Mouse (Mus musculus): ENCODE data around the gene Gpnmb.
A peak's percentile ranks its signal among the peaks of the same experiment; 100 is the strongest.

Gpnmb gene

DNA sequence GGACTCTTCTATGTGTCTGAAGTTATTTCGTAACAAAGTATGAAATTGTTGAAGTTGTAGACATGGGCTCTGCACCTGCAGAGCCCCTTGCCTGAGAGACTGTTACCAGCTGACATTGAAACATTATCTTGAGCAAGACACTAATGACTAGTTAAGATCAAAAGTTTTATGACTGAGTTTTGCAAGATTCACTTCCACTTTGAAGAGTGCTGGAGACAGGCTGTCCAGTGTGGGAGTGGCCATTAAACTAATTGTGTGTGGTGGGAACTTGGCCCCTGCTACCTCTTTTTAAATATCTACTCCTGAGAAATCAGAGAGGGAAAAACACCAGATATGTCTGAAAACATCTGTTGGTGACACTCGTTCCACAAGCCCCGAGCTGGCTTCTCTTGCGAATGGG, 5.1 kb upstream of the Gpnmb start:
- DNase-seq (ENCODE audit: low spot score in 2 of 2), result no peak

GRCm38 (mm10) chr6:49032783-49033182, 3.6 kb upstream of the Gpnmb start:
- no peak for DNase-seq (ENCODE audit: low spot score in 2 of 2)

DNA sequence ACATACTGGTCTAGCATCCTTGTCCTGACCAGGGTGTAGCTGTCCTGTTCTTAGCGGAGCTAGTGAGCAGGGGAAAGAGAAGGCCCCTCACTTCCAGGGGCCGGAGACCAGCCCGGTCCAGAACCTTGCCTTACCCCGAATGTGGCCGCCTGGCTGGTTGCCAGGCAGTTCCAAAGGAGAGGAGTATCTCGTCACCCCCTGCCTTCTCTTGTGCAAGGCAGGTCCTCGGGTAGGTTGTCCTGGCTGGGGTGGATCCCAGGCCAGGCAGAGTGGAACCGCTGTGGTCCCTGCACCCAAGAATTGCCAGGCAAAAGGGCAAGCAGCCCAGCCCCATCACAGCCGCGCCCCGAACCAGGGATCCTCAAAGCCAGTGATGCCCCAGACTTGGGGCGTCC, 919 bp downstream of the Gpnmb start:
- DNase-seq (ENCODE audit: low spot score in 2 of 2), result no peak

DNA sequence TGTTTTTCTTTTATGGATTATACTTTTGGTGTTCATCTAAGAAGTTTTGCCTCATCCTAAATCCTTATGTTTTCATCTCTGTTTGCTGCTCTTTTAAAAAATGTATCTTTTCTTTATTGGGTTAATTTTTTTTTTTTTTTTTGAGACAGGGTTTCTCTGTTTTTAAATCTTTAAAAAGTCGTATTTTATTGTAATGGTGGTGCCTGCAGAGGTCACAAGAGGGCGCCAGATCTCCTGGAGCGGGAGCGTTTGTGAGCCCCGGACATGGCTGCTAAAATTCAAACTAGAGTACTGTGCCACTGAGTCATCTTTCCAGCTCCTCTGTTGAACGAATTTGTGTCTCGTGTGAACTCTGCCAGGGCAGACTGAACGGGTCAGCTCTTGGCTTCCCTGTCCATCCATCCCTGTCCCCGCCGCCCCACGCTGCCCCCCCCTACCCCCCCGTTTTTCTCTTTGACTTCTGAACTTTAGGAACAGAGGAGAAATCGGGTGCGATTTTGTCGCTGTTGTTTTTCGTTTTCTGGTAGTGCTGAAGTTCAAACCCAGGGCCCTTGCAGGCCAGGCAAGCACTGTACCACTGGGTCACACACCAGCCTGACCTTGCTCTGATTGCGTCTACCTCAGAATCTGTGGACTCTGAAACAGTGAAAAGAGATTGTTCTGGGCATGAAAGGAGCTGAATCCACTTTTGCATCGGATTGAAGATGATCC, 3.3 kb downstream of the Gpnmb start:
- peak in 1 of 2 experiments; percentile 28 for DNase-seq (ENCODE audit: low spot score in 2 of 2)

DNA sequence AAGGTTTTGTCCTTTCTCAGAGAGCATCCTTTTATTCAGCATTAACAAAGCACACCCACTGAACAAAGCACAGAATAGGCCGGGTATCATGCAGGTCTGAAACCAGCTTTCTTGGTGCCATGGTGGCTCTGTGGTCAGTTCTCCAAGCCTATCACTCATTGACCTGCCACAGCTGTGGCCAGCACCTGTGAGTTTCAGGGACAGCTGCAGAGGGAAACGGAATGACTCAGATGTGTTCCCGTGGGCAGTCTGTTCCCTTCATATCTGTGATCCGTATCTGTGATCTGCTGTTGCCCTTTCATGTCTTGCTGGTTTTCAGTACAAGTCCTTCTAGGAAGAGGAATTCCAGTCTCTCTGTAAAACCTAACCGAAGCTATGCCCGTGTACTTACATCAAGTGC, 10.2 kb downstream of the Gpnmb start:
- no peak for DNase-seq (ENCODE audit: low spot score in 2 of 2)

DNA sequence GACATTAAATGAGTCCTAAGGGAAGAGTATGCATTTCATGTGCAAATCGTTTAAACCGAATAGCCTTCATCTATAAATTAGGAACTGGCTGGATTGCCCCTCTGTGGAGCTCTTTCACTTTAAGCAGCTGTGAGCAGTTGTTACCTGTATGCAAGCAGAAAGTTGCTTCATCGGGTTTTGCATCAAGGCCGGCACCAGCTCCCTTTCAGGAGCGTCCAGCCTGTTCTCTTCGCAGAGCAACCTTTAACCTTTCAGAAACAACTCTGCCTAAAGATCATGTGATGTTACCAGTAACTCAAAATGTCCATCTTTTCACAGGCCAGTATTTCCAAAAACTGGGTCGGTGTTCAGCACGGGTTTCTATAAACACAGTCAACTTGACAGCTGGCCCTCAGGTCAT, 10.6 kb downstream of the Gpnmb start:
- no peak for DNase-seq (ENCODE audit: low spot score in 2 of 2)

- DNase-seq (ENCODE audit: low spot score in 2 of 2), result no peak
Observed at GRCm38 (mm10) chr6:49047848-49048247, 11.5 kb downstream of the Gpnmb start.

- no peak for DNase-seq (ENCODE audit: low spot score in 2 of 2)
Observed at GRCm38 (mm10) chr6:49048395-49048794, 12.0 kb downstream of the Gpnmb start.

- no peak for DNase-seq (ENCODE audit: low spot score in 2 of 2)
Observed at GRCm38 (mm10) chr6:49050677-49051410, 14.5 kb downstream of the Gpnmb start.

GRCm38 (mm10) chr6:49052191-49052590, 15.8 kb downstream of the Gpnmb start:
- DNase-seq (ENCODE audit: low spot score in 2 of 2), result no peak

GRCm38 (mm10) chr6:49055256-49055733, 18.9 kb downstream of the Gpnmb start:
- DNase-seq (ENCODE audit: low spot score in 2 of 2), result no peak

GRCm38 (mm10) chr6:49056009-49056408, 19.7 kb downstream of the Gpnmb start:
- DNase-seq (ENCODE audit: low spot score in 2 of 2), result no peak

GRCm38 (mm10) chr6:49057053-49058021, 21.0 kb downstream of the Gpnmb start:
- peak; percentile 16 to 59 for DNase-seq (ENCODE audit: low spot score in 2 of 2)

- no peak for DNase-seq (ENCODE audit: low spot score in 2 of 2)
Observed at GRCm38 (mm10) chr6:49068361-49068760, 32.0 kb downstream of the Gpnmb start.

- DNase-seq (ENCODE audit: low spot score in 2 of 2), result peak; percentile 96
Observed at GRCm38 (mm10) chr6:49073304-49074116, 37.2 kb downstream of the Gpnmb start, which contains the start of gene Malsu1. Gene Malsu1 (plus strand): TSS chr6:49073795.

DNA sequence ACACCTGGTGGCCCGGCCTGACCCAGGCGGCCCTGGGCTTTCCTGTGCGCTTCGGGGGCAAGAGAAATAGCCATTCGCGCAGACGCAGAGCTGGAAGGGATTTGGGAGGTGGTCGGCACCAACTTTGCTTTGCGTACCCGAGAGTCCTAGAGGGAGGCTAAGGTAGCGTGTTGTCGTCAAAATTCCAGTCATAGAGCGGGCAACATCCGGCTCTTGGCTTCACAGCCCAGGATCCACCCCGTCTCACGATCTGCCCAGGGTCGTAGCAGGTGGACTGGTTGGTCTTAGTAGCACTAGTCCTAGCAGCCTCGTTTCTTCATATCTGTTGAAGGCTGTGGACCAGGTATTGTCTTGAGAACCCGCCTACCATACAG, 37.8 kb downstream of the Gpnmb start:
- DNase-seq (ENCODE audit: low spot score in 2 of 2), result peak in 1 of 2 experiments; percentile 8

- no peak for DNase-seq (ENCODE audit: low spot score in 2 of 2)
Observed at GRCm38 (mm10) chr6:49077894-49078293, 41.5 kb downstream of the Gpnmb start.

DNA sequence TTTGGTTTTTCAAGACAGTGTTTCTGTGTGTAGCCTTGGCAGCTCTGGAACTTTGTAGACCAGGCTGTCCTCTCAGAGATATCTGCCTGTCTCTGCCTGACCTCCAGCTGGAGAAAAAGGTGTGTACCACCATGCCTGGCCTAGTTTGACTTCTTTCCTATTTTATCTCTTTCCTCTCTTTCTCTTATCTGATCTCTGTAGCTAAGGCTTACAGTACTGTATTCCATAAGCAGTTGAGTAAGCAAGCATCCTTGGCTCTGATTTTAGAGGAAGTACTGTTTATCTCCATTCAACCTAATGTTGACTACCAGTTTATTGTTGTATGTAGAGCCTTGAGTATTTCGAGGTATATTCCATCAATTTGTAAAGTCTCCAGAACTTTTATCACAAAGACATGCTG, 43.0 kb downstream of the Gpnmb start:
- no peak for DNase-seq (ENCODE audit: low spot score in 2 of 2)

DNA sequence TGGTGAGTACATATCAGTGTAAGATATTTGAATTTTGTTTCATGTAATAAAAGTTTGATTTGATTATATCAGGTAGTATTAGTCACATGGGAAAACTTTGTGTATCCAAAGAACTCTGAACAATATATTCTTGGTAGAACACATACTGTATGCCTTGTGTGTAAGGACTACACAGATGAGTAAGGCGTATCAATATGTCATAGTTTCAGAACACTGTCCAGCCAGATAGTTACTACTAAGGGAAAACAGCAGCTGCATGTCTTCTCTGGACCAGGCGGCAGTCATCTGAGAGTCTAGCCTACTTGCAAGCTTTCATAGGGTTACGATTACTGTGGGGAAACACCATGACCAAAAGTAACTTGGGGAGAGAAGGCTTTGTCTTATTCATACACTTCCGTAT, 46.7 kb downstream of the Gpnmb start:
- DNase-seq (ENCODE audit: low spot score in 2 of 2), result no peak

- DNase-seq (ENCODE audit: low spot score in 2 of 2), result no peak
Observed at GRCm38 (mm10) chr6:49094968-49095367, 58.6 kb downstream of the Gpnmb start.

GRCm38 (mm10) chr6:49096421-49096820, 60.1 kb downstream of the Gpnmb start:
- DNase-seq (ENCODE audit: low spot score in 2 of 2), result peak; percentile 68 to 74

All from heart, adult 9 months (tissue).